In the genomic region with DNA sequence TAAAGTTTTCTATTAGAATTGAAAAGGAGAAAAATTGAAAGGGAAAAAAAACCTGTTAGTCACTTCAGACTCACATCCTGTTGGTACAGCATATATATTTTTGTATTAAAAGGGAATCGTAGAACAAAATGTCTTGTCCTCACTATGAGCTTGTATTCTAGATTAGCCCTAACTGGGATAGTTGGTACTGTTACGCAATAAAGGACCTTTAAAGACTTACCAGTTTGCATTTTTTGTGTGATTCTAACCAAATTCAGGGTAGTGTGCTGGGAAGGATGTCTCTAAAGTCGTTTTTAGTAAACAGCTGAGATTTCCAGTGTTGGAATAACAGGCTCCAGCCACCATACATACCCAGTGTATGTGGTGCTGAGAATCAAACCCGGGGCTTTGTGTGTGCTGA, we compare ENCODE assay signal across 8 mouse cellular contexts. TPM values are rescaled to one million over a fixed set of nuclear protein-coding genes. Genes with fewer than 3 reads are reported as not detected.
DNase-seq lines count a peak whose midpoint lies in the region; ATAC-seq lines count a peak whose summit lies in the region.

No protein-coding gene starts in this region.

- no peak for ATAC-seq in megakaryocyte, adult 5-6 weeks (ENCODE audit: poor library complexity, severe bottlenecking)
- no peak for ATAC-seq in neural tube, embryonic 14.5 days (ENCODE audit: low read depth)
- no peak for ATAC-seq in inflammation-experienced regulatory T-cells, adult 6 months

- peak overlapping the region; percentile 99 for H3K4me3 ChIP-seq in megakaryocyte, embryonic 14.5 days (replicated peaks)
- H3K4me3 ChIP-seq in limb, embryonic 10.5 days: peak overlapping the region; percentile 88
- 0 out of 2 replicates have a peak overlapping the region, but pooled peaks have one; percentile 1 for H3K4me3 ChIP-seq in neural tube, embryonic 14.5 days (ENCODE audit: low read depth, low read length)

- DNase-seq in cerebellum, adult 9-10 months: peak; percentile 10
- no peak for DNase-seq in cerebellum, postnatal 14 days
- no peak for DNase-seq in limb, embryonic 10.5 days (ENCODE audit: low spot score)
- no peak for DNase-seq in ovary, adult 18-20 months (ENCODE audit: low spot score)

- H3K27me3 ChIP-seq in megakaryocyte, embryonic 14.5 days (replicated peaks): no peaks in the 10 kb centered on the region
- H3K27me3 ChIP-seq in limb, embryonic 10.5 days (ENCODE audit: low read depth, poor library complexity, severe bottlenecking): no peaks in the 10 kb centered on the region
- no peaks in the 10 kb centered on the region for H3K27me3 ChIP-seq in neural tube, embryonic 14.5 days (ENCODE audit: control insufficient read depth, insufficient read depth, low read length)

- H3K36me3 ChIP-seq in megakaryocyte, embryonic 14.5 days (replicated peaks; ENCODE audit: low read length): peaks cover 20% of the 10 kb centered on the region
- H3K36me3 ChIP-seq in limb, embryonic 10.5 days: peaks cover 37% of the 10 kb centered on the region
- H3K36me3 ChIP-seq in neural tube, embryonic 14.5 days (ENCODE audit: control insufficient read depth, insufficient read depth, low read length): no peaks in the 10 kb centered on the region

- H3K4me2 ChIP-seq in neural tube, embryonic 14.5 days (ENCODE audit: low read depth, low read length): peak overlapping the region; percentile 67; the same call in 1 of the 2 replicates

- no peak overlapping the region for H3K27ac ChIP-seq in limb, embryonic 10.5 days
- H3K27ac ChIP-seq in neural tube, embryonic 14.5 days (ENCODE audit: low read depth, low read length): no peak overlapping the region

- no peak overlapping the region for H3K9ac ChIP-seq in neural tube, embryonic 14.5 days (replicated peaks; ENCODE audit: low read depth, low read length)

- WGBS in limb, embryonic 10.5 days: 84% methylated on average over 4 of the region's 4 CpGs
- WGBS in neural tube, embryonic 14.5 days: 94% methylated on average over 4 of the region's 4 CpGs

- peaks cover 43% of the 10 kb centered on the region for H3K4me1 ChIP-seq in megakaryocyte, embryonic 14.5 days
- H3K4me1 ChIP-seq in limb, embryonic 10.5 days: peaks cover 15% of the 10 kb centered on the region
- peaks cover 8% of the 10 kb centered on the region for H3K4me1 ChIP-seq in neural tube, embryonic 14.5 days (ENCODE audit: control insufficient read depth, insufficient read depth, low read length)

- H3K9me3 ChIP-seq in megakaryocyte, embryonic 14.5 days: no peaks in the 10 kb centered on the region
- no peaks in the 10 kb centered on the region for H3K9me3 ChIP-seq in limb, embryonic 10.5 days (replicated peaks)
- no peaks in the 10 kb centered on the region for H3K9me3 ChIP-seq in neural tube, embryonic 14.5 days (ENCODE audit: control insufficient read depth, low read length)

RNA-seq across cellular contexts. Expression of gene Bclaf1, which starts 1.7 kb away (rescaled TPM):
- 1.00 and 9.9 TPM in 2 replicates for polyA plus RNA-seq in megakaryocyte, embryonic 14.5 days (2012; ENCODE audit: insufficient read depth, low replicate concordance)
- total RNA-seq in megakaryocyte, adult 5-6 weeks (2015): 91.4 and 94.3 TPM in 2 replicates
- 230 and 242 TPM in 2 replicates for total RNA-seq in megakaryocyte, adult 5-6 weeks (2017)
- polyA plus RNA-seq in limb, embryonic 10.5 days (2016; fragmentation: Nextera tagmentation; extraction: Ambion mirVana): 153 and 174 TPM in 2 replicates
- polyA plus RNA-seq in neural tube, embryonic 14.5 days (2014; fragmentation: Nextera tagmentation; extraction: Ambion mirVana): 126 and 135 TPM in 2 replicates
- 100 to 1,000 TPM; 132 to 233 (median 189) TPM for polyA plus RNA-seq in inflammation-experienced regulatory T-cells, adult 6 months (2017; shearing (Covaris generic))

RNA-seq across cellular contexts. Expression of gene Mtfr2, which starts 33.6 kb away (rescaled TPM):
- 1.5 TPM in 1 of 2 replicates, not detected in the other for polyA plus RNA-seq in megakaryocyte, embryonic 14.5 days (2012; ENCODE audit: insufficient read depth, low replicate concordance)
- 80.0 and 90.2 TPM in 2 replicates for total RNA-seq in megakaryocyte, adult 5-6 weeks (2015)
- total RNA-seq in megakaryocyte, adult 5-6 weeks (2017): 13.3 and 18.5 TPM in 2 replicates
- polyA plus RNA-seq in limb, embryonic 10.5 days (2016; fragmentation: Nextera tagmentation; extraction: Ambion mirVana): 2.3 and 2.4 TPM in 2 replicates
- polyA plus RNA-seq in neural tube, embryonic 14.5 days (2014; fragmentation: Nextera tagmentation; extraction: Ambion mirVana): 0.28 and 0.40 TPM in 2 replicates
- polyA plus RNA-seq in inflammation-experienced regulatory T-cells, adult 6 months (2017; shearing (Covaris generic)): 1 to 10 TPM in 1 of 3 experiments, under 1 TPM in 2; 0.54 to 2.6 (median 0.98) TPM

Comparison
In these comparisons a context has a peak if more than half of its experiments do, and no peak if none do; other contexts are left out.
1. H3K4me3 ChIP-seq: peak in every context shown above with its lines; median percentile 99 in megakaryocyte, embryonic 14.5 days; 88 in limb, embryonic 10.5 days; 1 in neural tube, embryonic 14.5 days.
2. RNA of gene Bclaf1, which starts 1.7 kb away (polyA plus RNA-seq): 132 to 233 TPM in inflammation-experienced regulatory T-cells, adult 6 months, 153 to 174 TPM in limb, embryonic 10.5 days and 126 to 135 TPM in neural tube, embryonic 14.5 days; 1.00 to 9.9 TPM in megakaryocyte, embryonic 14.5 days; every median in the first group is over 10 times any median in the second.